Comparison of ENCODE assay signal across 10 mouse cellular contexts in genomic region chr13:6642453-6642852, GRCm38 (mm10). TPM values are rescaled to one million over a fixed set of nuclear protein-coding genes. Genes with fewer than 3 reads are reported as not detected.
DNase-seq lines count a peak whose midpoint lies in the region; TF ChIP-seq lines count a peak whose summit lies in the region.
"Had no signal": no experiment of that assay in that cellular context is flagged by ENCODE, and none has a peak within 500 bp of the region (broad histone marks: within the 10 kb centered on the region; RNA-seq: fewer than 3 reads in every experiment).

No protein-coding gene starts in this region.

- no peak for TF ChIP-seq POLR2A in ES-Bruce4 (IDR thresholded peaks at IDR 0.05; ENCODE audit: insufficient read depth, low read length)
- no peak for TF ChIP-seq POLR2A in lung, adult 2 months (IDR thresholded peaks at IDR 0.05; ENCODE audit: borderline replicate concordance, extremely low read depth, low read depth, low read length)

- WGBS in lung, adult 2 months = 64% methylated on average over 5 of the region's 5 CpGs

- no peak overlapping the region for H3K9ac ChIP-seq in ES-Bruce4 (ENCODE audit: low read depth, poor library complexity, severe bottlenecking)
- H3K9ac ChIP-seq: embryonic facial prominence, embryonic 15.5 days had no signal

- TF ChIP-seq EP300 in ES-Bruce4 (IDR thresholded peaks at IDR 0.05; ENCODE audit: insufficient read depth, low read depth, low read length) = peak; percentile 66

- H3K9me3 ChIP-seq in ES-Bruce4 (replicated peaks; ENCODE audit: control insufficient read depth, insufficient read depth, low read length, poor library complexity, severe bottlenecking) = peaks cover 4% of the 10 kb centered on the region; the same call in 1 of the 2 replicates
- H3K9me3 ChIP-seq: embryonic facial prominence, embryonic 15.5 days had no signal

- H3K4me3 ChIP-seq in ES-Bruce4 (ENCODE audit: low read depth, low read length) = no peak overlapping the region
- H3K4me3 ChIP-seq in lung, adult 2 months (replicated peaks; ENCODE audit: extremely low read depth, low read depth, low read length) = no peak overlapping the region
- H3K4me3 ChIP-seq: embryonic facial prominence, embryonic 15.5 days had no signal

- peak overlapping the region; percentile 74 for H3K27ac ChIP-seq in ES-Bruce4 (ENCODE audit: insufficient read depth, low read length)
- H3K27ac ChIP-seq: embryonic facial prominence, embryonic 15.5 days; macrophage had no signal

- peaks cover 8% of the 10 kb centered on the region for H3K36me3 ChIP-seq in ES-Bruce4 (ENCODE audit: control insufficient read depth, insufficient read depth, low read length, poor library complexity, severe bottlenecking)
- H3K36me3 ChIP-seq: embryonic facial prominence, embryonic 15.5 days had no signal

- DNase-seq in adrenal gland, adult 8-10 months = peak; percentile 30
- no peak for DNase-seq in adrenal gland, adult 18-20 months (ENCODE audit: low spot score in 2 of 2)
- DNase-seq in heart, adult 9 months (ENCODE audit: low spot score in 2 of 2) = peak; percentile 43 to 66
- DNase-seq in kidney, postnatal 25 days = peak; percentile 52 to 80
- DNase-seq in layer of hippocampus, adult 9-11 months = no peak
- DNase-seq in lung, postnatal 10 days = no peak
- no peak for DNase-seq in lung, adult 2 months

- TF ChIP-seq CTCF in ES-Bruce4 (IDR thresholded peaks at IDR 0.05; ENCODE audit: low read depth, low read length) = no peak
- TF ChIP-seq CTCF in lung, adult 2 months (IDR thresholded peaks at IDR 0.05; ENCODE audit: insufficient read depth, low read length) = no peak

- peaks cover 3% of the 10 kb centered on the region for H3K4me1 ChIP-seq in ES-Bruce4 (ENCODE audit: control insufficient read depth, insufficient read depth, low read length)
- H3K4me1 ChIP-seq in lung, adult 2 months (ENCODE audit: control insufficient read depth, insufficient read depth, low read length) = no peaks in the 10 kb centered on the region; the same call in 1 of the 2 replicates

- H3K27me3 ChIP-seq in ES-Bruce4 (ENCODE audit: control insufficient read depth, insufficient read depth, low read length, poor library complexity, severe bottlenecking) = no peaks in the 10 kb centered on the region

RNA-seq across cellular contexts. Expression of gene Pfkp, which starts 6.1 kb away (rescaled TPM):
- 10 to 100 TPM; 47.7 to 91.4 (median 68.9) TPM for total RNA-seq in adrenal gland, adult 8-10 months (2022)
- 100 to 1,000 TPM in 1 of 2 experiments, 10 to 100 TPM in 1; 96.3 to 122 TPM for total RNA-seq in adrenal gland, adult 18-20 months (2021)
- polyA plus RNA-seq in ES-Bruce4 (2011; ENCODE audit: insufficient read depth, insufficient read length, low read depth, missing spikeins) = 101 and 108 TPM in 2 replicates
- 60.3 and 79.6 TPM in 2 replicates for polyA plus RNA-seq in lung, adult 2 months (2012; rRNA removed)

Comparison
In these comparisons a context has a peak if more than half of its experiments do, and no peak if none do; other contexts are left out.
1. DNase-seq: peak in adrenal gland, adult 8-10 months (single experiment), heart, adult 9 months (2 of 2) and kidney, postnatal 25 days (2 of 2); none in adrenal gland, adult 18-20 months (0 of 2), layer of hippocampus, adult 9-11 months (single experiment), lung, postnatal 10 days (single experiment) and lung, adult 2 months (single experiment).